Mouse (Mus musculus): Measurements from ENCODE around the gene Cnr2. TPM values are rescaled to one million over a fixed set of nuclear protein-coding genes. Genes with fewer than 3 reads are reported as not detected.

The Cnr2 gene
- 1.0 and 1.1 TPM in 2 replicates for polyA plus RNA-seq (2012; rRNA removed)

GRCm38 (mm10) chr4:135895071-135895571 lies at the start of gene Cnr2:
Gene Cnr2, plus strand, starts transcription at chr4:135895394.

DNA sequence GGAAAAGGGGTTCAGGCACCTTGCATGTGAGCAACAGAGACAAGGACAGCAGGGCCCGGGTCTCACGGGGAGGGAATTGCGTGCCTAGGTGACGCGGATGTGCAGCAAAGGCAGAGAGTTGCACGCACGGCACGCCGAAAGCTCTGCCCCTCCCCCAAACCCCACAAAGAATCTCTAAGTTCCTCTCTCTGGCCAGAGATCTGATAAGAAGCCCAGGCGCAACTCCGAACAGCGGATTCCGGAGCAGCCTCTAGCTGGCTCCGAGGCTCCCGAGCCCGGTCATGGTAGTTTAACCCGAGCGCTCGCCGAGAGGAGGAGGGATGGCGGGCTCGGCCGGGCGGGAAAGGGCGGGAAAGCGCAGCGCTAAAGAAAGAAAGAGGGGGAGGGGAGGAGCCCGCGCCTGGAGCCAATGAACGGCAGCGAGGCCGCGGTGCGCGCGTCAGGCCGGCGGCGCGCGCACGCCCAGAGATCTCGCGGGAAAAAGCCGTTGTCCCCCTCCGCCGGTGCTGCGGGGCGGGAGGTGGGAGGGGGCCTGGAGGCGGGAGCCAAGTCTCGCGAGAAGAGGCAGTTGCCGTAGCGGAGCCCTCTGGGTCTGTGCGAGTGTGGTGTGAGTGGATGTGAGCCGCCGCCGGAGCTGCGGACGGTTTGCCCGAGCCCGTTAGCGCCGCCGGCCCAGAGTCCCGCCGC lies 39.5 kb upstream of the Cnr2 start, which contains the start of gene Srsf10:
TSS of gene Srsf10 (plus strand) at position 212 of the 687 bp plus-strand sequence.

DNA sequence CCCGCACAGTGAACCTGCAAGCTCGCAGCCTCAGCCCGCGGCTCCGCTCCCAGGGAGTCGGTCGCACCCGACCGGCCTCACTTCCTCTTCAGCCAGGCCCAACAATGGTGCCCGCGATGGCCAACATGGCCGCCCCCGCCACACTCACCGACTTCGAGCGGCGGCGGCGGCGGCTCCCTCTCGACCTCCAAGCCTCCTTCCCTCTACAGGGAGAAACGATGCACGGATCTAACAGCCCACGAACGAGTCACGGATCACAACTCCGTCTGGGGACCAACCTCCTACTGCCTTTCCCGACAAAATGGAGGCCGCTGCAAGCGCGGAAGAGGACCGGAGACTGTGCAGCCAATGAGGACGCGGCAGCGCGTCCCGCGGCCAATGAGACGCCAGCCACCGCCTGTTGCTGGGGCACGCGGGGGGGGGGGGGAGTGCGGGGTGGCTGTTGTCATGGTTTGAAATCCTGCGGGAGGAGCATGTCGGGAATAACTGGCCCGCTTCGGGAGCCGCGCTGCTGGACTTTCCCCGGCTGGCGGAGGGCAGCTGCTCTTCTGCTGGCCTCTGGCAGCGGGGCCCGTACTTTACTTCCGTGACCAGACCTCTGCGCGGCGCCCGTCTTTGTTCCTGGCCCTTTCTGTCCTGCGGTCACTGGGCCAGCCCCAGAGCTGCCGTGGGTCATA lies 21.5 kb upstream of the Cnr2 start, which contains the start of gene Pnrc2:
TSS of gene Pnrc2 (minus strand) at position 325 of the 677 bp plus-strand sequence.

DNA sequence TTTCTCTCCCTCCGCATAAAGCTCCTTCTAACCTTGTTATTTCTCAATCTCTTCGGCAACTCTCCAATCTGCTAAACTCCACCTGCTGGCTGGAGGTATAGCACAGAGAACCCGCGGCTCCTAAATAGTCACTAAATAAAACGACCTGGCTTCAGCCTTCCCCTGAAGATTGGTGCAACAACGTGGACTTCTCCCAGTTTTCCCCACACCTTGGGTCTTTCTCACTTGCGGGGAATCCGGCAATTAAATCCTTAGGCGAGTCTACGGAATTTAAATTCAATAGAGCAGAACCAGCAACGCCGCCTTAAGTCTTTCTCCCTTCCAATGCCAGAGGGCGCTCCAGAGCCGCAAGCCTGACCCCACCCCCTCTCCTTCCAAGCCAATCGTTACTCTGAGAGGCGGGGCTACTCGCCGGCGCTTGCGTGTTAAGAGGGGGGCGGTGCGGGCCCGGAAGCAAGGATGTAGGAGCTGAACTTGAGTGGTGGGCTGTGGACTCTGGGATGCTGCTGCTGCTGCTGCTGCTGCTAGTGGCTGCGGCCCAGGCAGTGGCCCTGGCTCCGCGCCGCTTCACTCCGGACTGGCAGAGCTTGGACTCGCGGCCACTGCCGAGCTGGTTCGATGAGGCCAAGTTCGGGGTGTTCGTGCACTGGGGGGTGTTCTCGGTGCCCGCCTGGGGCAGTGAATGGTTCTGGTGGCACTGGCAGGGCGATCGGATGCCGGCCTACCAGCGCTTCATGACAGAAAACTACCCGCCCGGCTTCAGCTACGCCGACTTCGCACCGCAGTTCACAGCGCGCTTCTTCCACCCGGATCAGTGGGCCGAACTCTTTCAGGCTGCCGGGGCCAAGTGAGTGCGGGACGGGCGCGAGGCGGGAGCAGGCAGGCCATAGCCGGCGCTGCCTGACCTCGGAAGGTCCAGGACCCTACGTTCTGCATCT lies 25.4 kb downstream of the Cnr2 start, which contains the start of gene Fuca1:
TSS of gene Fuca1 (plus strand) at position 432 of the 938 bp plus-strand sequence.

GRCm38 (mm10) chr4:135946278-135946658 lies 51.1 kb downstream of the Cnr2 start, which contains the start of gene Hmgcl:
Gene Hmgcl, plus strand, starts transcription at chr4:135946448.

GRCm38 (mm10) chr4:135963457-135964193 lies 68.4 kb downstream of the Cnr2 start, which contains the start of gene Gale:
Gene Gale, plus strand, starts transcription at chr4:135963727.

Other genes with a start within 250 kb of the Cnr2 start
- gene Ifnlr1, start 209.1 kb upstream of the Cnr2 start, polyA plus RNA-seq (2012; rRNA removed), result 6.6 and 6.8 TPM in 2 replicates
- gene Il22ra1, start 167.2 kb upstream of the Cnr2 start, polyA plus RNA-seq (2012; rRNA removed), result 45.9 and 60.2 TPM in 2 replicates
- gene Myom3, start 135.7 kb upstream of the Cnr2 start, polyA plus RNA-seq (2012; rRNA removed), result 0.69 and 0.71 TPM in 2 replicates
- 57.4 and 111 TPM in 2 replicates for gene Srsf10, start 39.6 kb upstream of the Cnr2 start, polyA plus RNA-seq (2012; rRNA removed)
- gene Pnrc2, start 21.5 kb upstream of the Cnr2 start, polyA plus RNA-seq (2012; rRNA removed), result 11.0 and 13.8 TPM in 2 replicates
- gene Fuca1, start 25.3 kb downstream of the Cnr2 start, polyA plus RNA-seq (2012; rRNA removed), result 184 and 185 TPM in 2 replicates
- 102 and 115 TPM in 2 replicates for gene Hmgcl, start 51.1 kb downstream of the Cnr2 start, polyA plus RNA-seq (2012; rRNA removed)
- gene Gale, start 68.3 kb downstream of the Cnr2 start, polyA plus RNA-seq (2012; rRNA removed), result 356 and 461 TPM in 2 replicates
- gene Lypla2, start 77.2 kb downstream of the Cnr2 start, polyA plus RNA-seq (2012; rRNA removed), result 261 and 282 TPM in 2 replicates
- gene Pithd1, start 91.9 kb downstream of the Cnr2 start, polyA plus RNA-seq (2012; rRNA removed), result 89.3 and 109 TPM in 2 replicates
- gene Eloa, start 126.4 kb downstream of the Cnr2 start, polyA plus RNA-seq (2012; rRNA removed), result 6.6 and 8.8 TPM in 2 replicates
- 249 and 272 TPM in 2 replicates for gene Rpl11, start 158.0 kb downstream of the Cnr2 start, polyA plus RNA-seq (2012; rRNA removed)
- gene Id3, start 248.1 kb downstream of the Cnr2 start, polyA plus RNA-seq (2012; rRNA removed), result 278 and 391 TPM in 2 replicates

Measured in colon, adult 2 months (tissue).